Mouse (Mus musculus): Measurements from ENCODE around the gene Olfr30. TPM values are rescaled to one million over a fixed set of nuclear protein-coding genes. Genes with fewer than 3 reads are reported as not detected.
"Not testable (repeated sequence)": the region's sequence is repeated elsewhere in the genome, so short reads cannot be mapped to it uniquely, and the experiment has no call there.

Gene Olfr30
- not detected in 2 replicates for polyA plus RNA-seq (2015; fragmentation: Nextera tagmentation; extraction: Ambion mirVana)

GRCm38 (mm10) chr11:58462170-58462569 lies at the start of gene Olfr30:
Gene Olfr30, minus strand, starts transcription at chr11:58462270.
- ATAC-seq (ENCODE audit: low read depth): no peak
- Histone ChIP-seq H3K36me3 (no peaks in the 10 kb centered on the region), H3K4me1 (replicated peaks) (no peaks in the 10 kb centered on the region), H3K27ac (replicated peaks) (no peak within 1 kb of the TSS), H3K9me3 (no peaks in the 10 kb centered on the region), H3K4me2 (no peak within 1 kb of the TSS), H3K9ac (no peak within 1 kb of the TSS), H3K27me3 (no peaks in the 10 kb centered on the region), H3K4me3 (no peak within 1 kb of the TSS)

GRCm38 (mm10) chr11:58509058-58509457 lies 47.0 kb upstream of the Olfr30 start:
- H3K9ac ChIP-seq; ATAC-seq (ENCODE audit: low read depth); H3K27me3 ChIP-seq; H3K27ac ChIP-seq (replicated peaks); H3K4me3 ChIP-seq; H3K36me3 ChIP-seq; H3K9me3 ChIP-seq; H3K4me1 ChIP-seq (replicated peaks); H3K4me2 ChIP-seq: not testable (repeated sequence)
- WGBS: 89% methylated on average over 19 of the region's 19 CpGs

DNA sequence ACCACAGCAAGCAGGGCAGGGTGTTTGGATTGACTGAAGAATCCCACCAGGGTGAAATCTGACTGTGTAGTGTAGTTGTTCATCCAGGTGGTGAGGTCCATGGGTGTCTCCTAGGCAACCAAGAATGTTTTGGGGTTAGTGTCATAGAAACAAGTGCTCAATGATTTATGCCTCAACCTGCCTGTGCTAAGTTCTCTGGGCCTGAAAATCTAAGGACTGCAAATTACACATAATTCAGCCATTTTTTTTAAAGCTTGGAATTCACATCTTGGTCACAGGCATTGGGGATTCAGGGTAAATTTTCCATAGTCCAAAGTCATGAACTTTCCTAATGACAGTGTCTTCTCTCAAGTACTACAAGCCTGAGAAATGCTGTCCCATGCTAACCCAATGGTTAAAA lies 40.4 kb upstream of the Olfr30 start, which contains the start of gene Olfr331:
TSS of gene Olfr331 (minus strand) at position 101 of the 400 bp plus-strand sequence.
- H3K9me3 ChIP-seq; ATAC-seq (ENCODE audit: low read depth); H3K27me3 ChIP-seq; H3K4me1 ChIP-seq (replicated peaks); H3K36me3 ChIP-seq; H3K4me3 ChIP-seq; H3K9ac ChIP-seq; H3K4me2 ChIP-seq; H3K27ac ChIP-seq (replicated peaks): not testable (repeated sequence)

DNA sequence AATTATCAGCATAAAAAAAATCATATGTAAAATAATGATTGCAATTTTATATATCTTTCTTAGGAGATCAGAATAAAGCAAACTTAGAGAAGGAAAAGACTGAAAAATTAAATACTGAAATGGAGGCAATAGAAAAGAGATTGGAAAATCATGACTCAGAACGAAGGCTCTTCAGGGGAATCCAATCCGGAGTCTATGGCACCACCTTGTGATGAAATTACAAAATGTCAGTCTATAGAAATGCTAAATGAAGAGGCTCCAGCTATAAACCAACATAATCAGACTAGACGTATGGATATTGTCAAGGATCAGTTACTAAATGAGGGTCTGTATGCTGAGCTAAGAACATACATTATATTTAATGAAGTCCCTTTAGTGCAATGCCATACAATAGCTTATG lies 37.2 kb upstream of the Olfr30 start:
- H3K4me2 ChIP-seq: no peak overlapping the region
- no peaks in the 10 kb centered on the region for H3K4me1 ChIP-seq (replicated peaks)
- H3K9me3 ChIP-seq: no peaks in the 10 kb centered on the region
- no peak overlapping the region for H3K4me3 ChIP-seq
- H3K36me3 ChIP-seq: no peaks in the 10 kb centered on the region
- H3K9ac ChIP-seq: no peak overlapping the region
- no peak overlapping the region for H3K27ac ChIP-seq (replicated peaks)
- 59% methylated on average over 3 of the region's 3 CpGs for WGBS
- no peak for ATAC-seq (ENCODE audit: low read depth)
- no peaks in the 10 kb centered on the region for H3K27me3 ChIP-seq

DNA sequence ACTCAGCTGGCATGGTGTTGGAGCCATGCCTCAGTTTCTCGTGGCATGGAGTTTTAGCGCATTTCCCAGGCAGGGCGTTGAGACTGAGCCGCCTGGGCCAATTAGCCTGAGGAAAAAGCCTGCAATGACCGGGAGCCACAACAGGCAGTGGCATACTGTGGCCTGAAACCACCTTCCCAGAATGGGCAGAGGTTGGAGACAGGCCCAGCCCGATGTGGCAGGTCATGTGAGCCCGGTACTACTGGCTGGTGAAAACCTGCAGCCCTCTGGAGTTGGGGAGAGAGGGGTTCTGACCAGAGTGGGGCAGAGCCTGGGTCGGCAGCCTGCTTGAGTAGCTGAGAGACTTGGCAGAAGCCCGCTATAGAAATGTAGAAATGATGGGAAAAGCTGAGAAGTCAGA lies 36.7 kb upstream of the Olfr30 start:
- H3K36me3 ChIP-seq: no peaks in the 10 kb centered on the region
- H3K9ac ChIP-seq: no peak overlapping the region
- ATAC-seq (ENCODE audit: low read depth): no peak
- no peak overlapping the region for H3K4me2 ChIP-seq
- no peaks in the 10 kb centered on the region for H3K27me3 ChIP-seq
- H3K27ac ChIP-seq (replicated peaks): no peak overlapping the region
- no peaks in the 10 kb centered on the region for H3K9me3 ChIP-seq
- H3K4me1 ChIP-seq (replicated peaks): no peaks in the 10 kb centered on the region
- H3K4me3 ChIP-seq: no peak overlapping the region
- 92% methylated on average over 9 of the region's 9 CpGs for whole genome bisulfite sequencing

DNA sequence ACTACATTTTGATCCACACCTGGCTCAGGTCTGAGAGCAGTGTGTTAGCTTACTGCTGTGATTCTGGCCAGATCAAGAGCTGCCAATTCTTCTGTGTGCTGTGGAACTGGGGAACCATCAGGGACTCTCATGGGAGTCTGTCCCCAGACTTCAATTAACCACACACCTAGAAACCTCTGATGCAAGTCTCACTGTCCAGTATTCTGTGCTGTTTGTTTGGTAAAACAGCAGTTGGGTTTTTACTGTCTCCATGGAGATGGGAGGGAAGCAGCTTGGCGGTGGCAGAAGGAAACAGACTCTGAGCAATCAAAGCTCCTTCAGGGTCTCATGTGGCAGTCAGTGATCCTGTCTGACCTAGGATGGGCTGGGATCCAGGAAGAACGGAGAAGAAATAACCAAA lies 30.4 kb upstream of the Olfr30 start, which contains the start of gene Olfr332:
TSS of gene Olfr332 (minus strand) at position 101 of the 400 bp plus-strand sequence.
- H3K9ac ChIP-seq: no peak within 1 kb of the TSS
- H3K4me1 ChIP-seq (replicated peaks): no peaks in the 10 kb centered on the region
- no peaks in the 10 kb centered on the region for H3K9me3 ChIP-seq
- H3K36me3 ChIP-seq: no peaks in the 10 kb centered on the region
- ATAC-seq (ENCODE audit: low read depth): no peak
- WGBS: 83% methylated on average over 2 of the region's 2 CpGs
- H3K27ac ChIP-seq (replicated peaks): no peak within 1 kb of the TSS
- no peak within 1 kb of the TSS for H3K4me2 ChIP-seq
- H3K27me3 ChIP-seq: no peaks in the 10 kb centered on the region
- H3K4me3 ChIP-seq: no peak within 1 kb of the TSS

GRCm38 (mm10) chr11:58453592-58453991 lies 8.5 kb downstream of the Olfr30 start:
- WGBS: 67% methylated on average over 4 of the region's 4 CpGs
- Histone ChIP-seq H3K4me2 (no peak overlapping the region), H3K9ac (no peak overlapping the region), H3K4me1 (replicated peaks) (no peaks in the 10 kb centered on the region), H3K4me3 (no peak overlapping the region), H3K36me3 (no peaks in the 10 kb centered on the region), H3K27me3 (no peaks in the 10 kb centered on the region), H3K9me3 (peaks cover 3% of the 10 kb centered on the region; the same call in 1 of the 2 replicates), H3K27ac (replicated peaks) (no peak overlapping the region)
- no peak for ATAC-seq (ENCODE audit: low read depth)

DNA sequence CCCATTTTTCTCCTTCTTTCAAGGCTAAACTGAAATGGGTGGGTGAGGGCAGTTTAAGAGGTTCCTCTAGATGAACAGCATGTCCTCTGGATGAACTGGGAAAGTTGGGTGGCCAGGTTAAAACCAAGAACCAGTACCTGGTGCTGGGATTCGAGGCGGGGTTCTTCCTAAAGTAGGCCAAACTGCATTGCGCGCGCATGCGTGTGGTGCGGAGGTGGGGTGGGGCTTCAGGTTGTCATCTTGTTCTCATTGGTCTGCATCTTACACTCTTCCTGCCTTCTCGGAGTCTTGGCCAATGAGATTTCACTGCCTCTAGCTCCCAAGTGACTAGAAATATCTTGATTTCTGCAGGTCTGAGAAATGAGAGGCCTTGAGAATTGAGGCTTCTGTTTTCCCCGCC lies 9.3 kb downstream of the Olfr30 start, which contains the start of gene Lypd9:
TSS of gene Lypd9 (minus strand) at position 165 of the 400 bp plus-strand sequence.
- H3K4me1 ChIP-seq (replicated peaks): no peaks in the 10 kb centered on the region
- 97% methylated on average over 9 of the region's 9 CpGs for WGBS
- no peak within 1 kb of the TSS for H3K9ac ChIP-seq
- no peaks in the 10 kb centered on the region for H3K27me3 ChIP-seq
- no peaks in the 10 kb centered on the region for H3K36me3 ChIP-seq
- H3K9me3 ChIP-seq: peaks cover 7% of the 10 kb centered on the region; the same call in 1 of the 2 replicates
- ATAC-seq (ENCODE audit: low read depth): no peak
- no peak within 1 kb of the TSS for H3K27ac ChIP-seq (replicated peaks)
- no peak within 1 kb of the TSS for H3K4me3 ChIP-seq
- H3K4me2 ChIP-seq: no peak within 1 kb of the TSS

- no peak for ATAC-seq (ENCODE audit: low read depth)
- no peaks in the 10 kb centered on the region for H3K4me1 ChIP-seq (replicated peaks)
Observed at GRCm38 (mm10) chr11:58437866-58438265, 24.2 kb downstream of the Olfr30 start.

GRCm38 (mm10) chr11:58432259-58432658 lies 29.8 kb downstream of the Olfr30 start, which contains the start of gene Gm12253:
Gene Gm12253, plus strand, starts transcription at chr11:58432559.
- H3K9ac ChIP-seq: no peak within 1 kb of the TSS
- no peaks in the 10 kb centered on the region for H3K27me3 ChIP-seq
- no peaks in the 10 kb centered on the region for H3K36me3 ChIP-seq
- H3K9me3 ChIP-seq: no peaks in the 10 kb centered on the region
- 85% methylated on average over 3 of the region's 3 CpGs for WGBS
- no peak within 1 kb of the TSS for H3K4me3 ChIP-seq
- ATAC-seq (ENCODE audit: low read depth): no peak
- no peaks in the 10 kb centered on the region for H3K4me1 ChIP-seq (replicated peaks)
- H3K4me2 ChIP-seq: no peak within 1 kb of the TSS
- no peak within 1 kb of the TSS for H3K27ac ChIP-seq (replicated peaks)

More at GRCm38 (mm10) chr11:58437866-58438265, 24.2 kb downstream of the Olfr30 start:
- Histone ChIP-seq H3K27ac (replicated peaks) (no peak overlapping the region), H3K36me3 (no peaks in the 10 kb centered on the region), H3K4me3 (no peak overlapping the region), H3K4me2 (no peak overlapping the region), H3K9me3 (no peaks in the 10 kb centered on the region), H3K27me3 (no peaks in the 10 kb centered on the region), H3K9ac (no peak overlapping the region)
- 25% methylated on average over 5 of the region's 5 CpGs for WGBS

- ATAC-seq (ENCODE audit: low read depth): no peak
- WGBS: 43% methylated on average over 1 of the region's 1 CpGs
- H3K9ac ChIP-seq: no peak within 1 kb of the TSS
- H3K27me3 ChIP-seq: no peaks in the 10 kb centered on the region
- no peaks in the 10 kb centered on the region for H3K4me1 ChIP-seq (replicated peaks)
- no peaks in the 10 kb centered on the region for H3K36me3 ChIP-seq
- H3K27ac ChIP-seq (replicated peaks): no peak within 1 kb of the TSS
- H3K4me2 ChIP-seq: no peak within 1 kb of the TSS
- no peak within 1 kb of the TSS for H3K4me3 ChIP-seq
- no peaks in the 10 kb centered on the region for H3K9me3 ChIP-seq
Observed at GRCm38 (mm10) chr11:58420815-58421214, 41.3 kb downstream of the Olfr30 start, which contains the start of gene 1810065E05Rik. Gene 1810065E05Rik, plus strand, starts transcription at chr11:58421111.

- Histone ChIP-seq H3K27me3 (no peaks in the 10 kb centered on the region), H3K4me3 (no peak overlapping the region), H3K9me3 (peaks cover 1% of the 10 kb centered on the region; the same call in 1 of the 2 replicates), H3K9ac (no peak overlapping the region), H3K36me3 (no peaks in the 10 kb centered on the region), H3K4me1 (replicated peaks) (no peaks in the 10 kb centered on the region), H3K4me2 (no peak overlapping the region), H3K27ac (replicated peaks) (no peak overlapping the region)
- ATAC-seq (ENCODE audit: low read depth): no peak
- WGBS: 88% methylated on average over 3 of the region's 3 CpGs
Observed at GRCm38 (mm10) chr11:58418336-58418735, 43.7 kb downstream of the Olfr30 start.

DNA sequence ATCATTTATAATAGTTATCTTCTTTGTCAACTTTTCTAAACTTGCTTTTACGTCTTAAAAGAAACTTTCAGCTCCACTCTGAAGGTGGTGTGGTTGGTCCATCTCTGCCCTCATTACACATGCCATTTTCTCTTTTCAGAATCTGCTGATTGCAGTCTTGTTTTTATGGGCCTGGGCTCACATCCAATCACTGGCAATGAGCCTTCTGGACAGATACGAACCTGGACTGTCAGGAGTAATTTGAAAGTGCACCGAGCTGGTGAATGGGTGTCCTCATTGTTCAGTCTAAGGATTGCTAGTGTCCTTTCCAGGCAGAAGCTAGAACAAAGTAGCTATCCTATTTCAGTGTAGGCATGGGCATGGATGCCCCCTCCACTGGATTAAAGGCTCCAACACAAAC lies 54.0 kb downstream of the Olfr30 start:
- H3K36me3 ChIP-seq: no peaks in the 10 kb centered on the region
- H3K4me2 ChIP-seq: no peak overlapping the region
- H3K9me3 ChIP-seq: no peaks in the 10 kb centered on the region
- no peak overlapping the region for H3K9ac ChIP-seq
- ATAC-seq (ENCODE audit: low read depth): no peak
- H3K27me3 ChIP-seq: no peaks in the 10 kb centered on the region
- WGBS: 67% methylated on average over 3 of the region's 3 CpGs
- no peak overlapping the region for H3K4me3 ChIP-seq
- no peaks in the 10 kb centered on the region for H3K4me1 ChIP-seq (replicated peaks)
- H3K27ac ChIP-seq (replicated peaks): no peak overlapping the region

Data from neural tube, embryonic 13.5 days (tissue).